Mouse (Mus musculus): ENCODE measurements around the gene Olfr963.
"Not testable (repeated sequence)": the region's sequence is repeated elsewhere in the genome, so short reads cannot be mapped to it uniquely, and the experiment has no call there.

Olfr963 gene

GRCm38 (mm10) chr9:39666905-39667304 is at the start of gene Olfr963:
Olfr963 (plus strand) TSS chr9:39667205.
- no peak for DNase-seq (ENCODE audit: inconsistent age in 2 of 2, low spot score in 1 of 2)

- DNase-seq (ENCODE audit: inconsistent age in 2 of 2, low spot score in 1 of 2), result no peak
Observed at GRCm38 (mm10) chr9:39621073-39621472, 45.9 kb upstream of the Olfr963 start, which contains the start of gene Olfr960. Olfr960 (plus strand) TSS chr9:39621373.

- DNase-seq (ENCODE audit: inconsistent age in 2 of 2, low spot score in 1 of 2), result no peak
Observed at GRCm38 (mm10) chr9:39623783-39624182, 43.2 kb upstream of the Olfr963 start.

- no peak for DNase-seq (ENCODE audit: inconsistent age in 2 of 2, low spot score in 1 of 2)
Observed at GRCm38 (mm10) chr9:39624711-39625110, 42.3 kb upstream of the Olfr963 start.

GRCm38 (mm10) chr9:39629069-39629468 is 37.9 kb upstream of the Olfr963 start:
- no peak for DNase-seq (ENCODE audit: inconsistent age in 2 of 2, low spot score in 1 of 2)

GRCm38 (mm10) chr9:39633913-39634594 is 33.0 kb upstream of the Olfr963 start:
- no peak for DNase-seq (ENCODE audit: inconsistent age in 2 of 2, low spot score in 1 of 2)

- DNase-seq (ENCODE audit: inconsistent age in 2 of 2, low spot score in 1 of 2), result no peak
Observed at GRCm38 (mm10) chr9:39644785-39645184, 22.2 kb upstream of the Olfr963 start, which contains the start of gene Olfr961. Olfr961 (plus strand) TSS chr9:39645085.

GRCm38 (mm10) chr9:39647382-39647781 is 19.6 kb upstream of the Olfr963 start:
- DNase-seq (ENCODE audit: inconsistent age in 2 of 2, low spot score in 1 of 2), result no peak

GRCm38 (mm10) chr9:39654756-39655396 is 12.1 kb upstream of the Olfr963 start:
- no peak for DNase-seq (ENCODE audit: inconsistent age in 2 of 2, low spot score in 1 of 2)

GRCm38 (mm10) chr9:39669723-39670122 is 2.7 kb downstream of the Olfr963 start:
- no peak for DNase-seq (ENCODE audit: inconsistent age in 2 of 2, low spot score in 1 of 2)

- no peak for DNase-seq (ENCODE audit: inconsistent age in 2 of 2, low spot score in 1 of 2)
Observed at GRCm38 (mm10) chr9:39674820-39675219, 7.8 kb downstream of the Olfr963 start.

GRCm38 (mm10) chr9:39678557-39678956 is 11.6 kb downstream of the Olfr963 start:
- DNase-seq (ENCODE audit: inconsistent age in 2 of 2, low spot score in 1 of 2), result no peak

GRCm38 (mm10) chr9:39679280-39679679 is 12.3 kb downstream of the Olfr963 start:
- DNase-seq (ENCODE audit: inconsistent age in 2 of 2, low spot score in 1 of 2), result no peak

- DNase-seq (ENCODE audit: inconsistent age in 2 of 2, low spot score in 1 of 2), result not testable (repeated sequence)
Observed at GRCm38 (mm10) chr9:39701123-39701522, 34.1 kb downstream of the Olfr963 start.

GRCm38 (mm10) chr9:39707017-39707416 is 40.0 kb downstream of the Olfr963 start, which contains the start of gene Olfr149:
Olfr149 (minus strand) TSS chr9:39707117.
- DNase-seq (ENCODE audit: inconsistent age in 2 of 2, low spot score in 1 of 2), result no peak

GRCm38 (mm10) chr9:39708958-39709357 is 42.0 kb downstream of the Olfr963 start:
- no peak for DNase-seq (ENCODE audit: inconsistent age in 2 of 2, low spot score in 1 of 2)

- no peak for DNase-seq (ENCODE audit: inconsistent age in 2 of 2, low spot score in 1 of 2)
Observed at GRCm38 (mm10) chr9:39711053-39711452, 44.0 kb downstream of the Olfr963 start, which contains the start of gene Olfr965. Olfr965 (plus strand) TSS chr9:39711353.

All from adrenal gland, adult (tissue).